Mouse (Mus musculus): ENCODE measurements at regions not wholly inside any gene's neighbourhood (a gene's known extent, or its start where the extent isn't known, plus 50 kb on each side); places are given as distances from the start of the nearest gene placed in this dataset.

DNA sequence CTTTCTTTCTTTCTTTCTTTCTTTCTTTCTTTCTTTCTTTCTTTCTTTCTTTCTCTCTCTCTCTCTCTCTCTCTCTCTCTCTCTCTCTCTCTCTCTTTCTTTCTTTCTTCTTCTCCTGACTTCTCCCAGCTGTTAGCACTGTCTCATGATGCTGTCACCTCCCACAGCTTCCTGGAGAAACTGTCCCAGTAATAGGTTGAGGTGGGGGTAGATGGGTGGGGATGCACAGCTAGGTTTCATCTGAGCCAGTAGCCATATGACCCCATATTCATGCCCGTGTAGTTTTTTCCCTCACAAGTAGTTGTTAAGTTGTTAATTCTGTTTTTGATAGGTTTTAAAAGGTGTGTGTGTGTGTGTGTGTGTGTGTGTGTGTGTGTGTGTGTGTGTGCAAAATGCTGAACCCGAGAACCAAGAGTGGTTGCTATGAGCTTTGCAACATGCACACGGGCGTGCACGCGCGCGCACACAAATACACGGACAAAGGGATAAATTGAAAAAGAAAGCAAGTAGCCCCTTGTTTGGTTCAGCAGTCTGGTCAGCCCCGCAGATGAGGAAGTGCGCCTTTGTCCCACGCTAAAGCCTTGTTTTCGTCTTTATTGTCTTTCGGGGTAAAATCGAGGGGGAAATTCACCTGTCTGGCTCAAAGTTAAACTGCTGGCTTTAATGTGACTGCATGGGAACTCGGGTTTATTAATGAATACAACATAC is 224.4 kb downstream of the Ndfip2 start:
- Histone ChIP-seq H3K9me3 (ENCODE audit: control insufficient read depth, low read length) (no peaks in the 10 kb centered on the region), H3K4me2 (replicated peaks) (peak overlapping the region; percentile 54), H3K27me3 (ENCODE audit: control insufficient read depth, insufficient read depth, low read length) (0 out of 2 replicates have a peak, but pooled peaks cover 4% of the 10 kb centered on the region), H3K4me1 (replicated peaks; ENCODE audit: control insufficient read depth, insufficient read depth, low read length) (peaks cover 19% of the 10 kb centered on the region), H3K4me3 (replicated peaks; ENCODE audit: low read length) (peak overlapping the region; percentile 14), H3K27ac (peak overlapping the region; percentile 88), H3K36me3 (replicated peaks; ENCODE audit: control insufficient read depth, insufficient read depth) (no peaks in the 10 kb centered on the region), H3K9ac (peak overlapping the region; percentile 52)
- DNase-seq (ENCODE audit: low spot score) (peak; percentile 59), ATAC-seq (ENCODE audit: low FRiP score) (peak; percentile 63)
- WGBS, result under 1% methylated on average over 16 of the region's 16 CpGs

DNA sequence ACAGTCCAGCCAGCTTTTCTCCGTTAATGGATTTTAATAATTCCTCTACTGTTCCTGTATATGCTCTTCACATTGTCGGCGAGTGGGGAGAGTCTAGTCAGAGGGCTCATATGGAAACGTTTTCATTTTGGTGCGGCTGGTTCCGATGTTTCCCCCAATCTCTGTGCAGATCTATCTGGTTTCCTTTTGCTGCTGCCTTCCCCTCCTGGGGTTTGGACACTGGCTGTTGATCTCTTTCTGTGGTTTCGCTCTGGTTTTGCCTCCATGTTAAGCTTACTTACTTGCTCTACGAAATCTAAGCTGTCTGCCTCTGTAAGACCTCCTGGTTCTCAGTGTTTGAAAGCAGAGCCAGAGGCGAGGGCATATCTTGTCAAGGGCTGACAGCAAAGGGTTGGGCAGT is 221.7 kb downstream of the Ndfip2 start:
- Histone ChIP-seq H3K4me1 (replicated peaks; ENCODE audit: control insufficient read depth, insufficient read depth, low read length) (peaks cover 19% of the 10 kb centered on the region), H3K4me3 (replicated peaks; ENCODE audit: low read length) (no peak overlapping the region), H3K4me2 (replicated peaks) (no peak overlapping the region; the same call in 1 of the 2 replicates), H3K27ac (no peak overlapping the region), H3K9ac (no peak overlapping the region), H3K9me3 (ENCODE audit: control insufficient read depth, low read length) (no peaks in the 10 kb centered on the region), H3K27me3 (ENCODE audit: control insufficient read depth, insufficient read depth, low read length) (0 out of 2 replicates have a peak, but pooled peaks cover 4% of the 10 kb centered on the region), H3K36me3 (replicated peaks; ENCODE audit: control insufficient read depth, insufficient read depth) (no peaks in the 10 kb centered on the region)
- 58% methylated on average over 9 of the region's 9 CpGs for WGBS
- no peak for ATAC-seq (ENCODE audit: low FRiP score)
- DNase-seq (ENCODE audit: low spot score), result no peak

DNA sequence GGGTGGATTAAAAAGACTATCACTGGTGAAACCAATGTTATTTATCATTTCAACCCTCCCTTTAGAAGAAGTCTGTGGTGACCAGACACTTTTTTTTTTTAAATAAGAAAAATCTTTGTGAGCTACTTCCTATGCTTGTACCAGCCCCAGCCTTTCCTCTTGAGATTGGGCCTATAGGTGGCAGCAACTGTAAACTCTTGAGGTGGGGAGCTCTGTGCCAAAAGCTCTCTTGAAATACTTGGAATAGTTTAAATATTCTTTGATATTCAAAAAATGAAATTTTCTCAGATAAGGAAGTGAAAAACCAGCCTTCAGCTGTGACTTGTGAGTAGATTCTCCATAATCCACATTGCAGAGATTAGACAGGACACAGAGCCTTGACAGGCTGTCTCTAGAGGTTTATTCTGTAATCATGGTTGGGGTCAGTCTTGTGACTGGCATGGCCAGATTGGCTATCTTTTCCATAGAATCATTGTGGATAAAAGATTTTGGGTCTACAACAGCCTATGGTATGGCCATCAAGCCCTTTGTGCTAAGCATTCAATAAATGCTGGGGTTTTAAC is 216.7 kb downstream of the Ndfip2 start:
- peak; percentile 65 for DNase-seq (ENCODE audit: low spot score)
- no peak overlapping the region for H3K9ac ChIP-seq
- H3K4me3 ChIP-seq (replicated peaks; ENCODE audit: low read length), result no peak overlapping the region
- no peaks in the 10 kb centered on the region for H3K9me3 ChIP-seq (ENCODE audit: control insufficient read depth, low read length)
- H3K36me3 ChIP-seq (replicated peaks; ENCODE audit: control insufficient read depth, insufficient read depth), result no peaks in the 10 kb centered on the region
- no peak; the same call in 1 of the 2 replicates for ATAC-seq (ENCODE audit: low FRiP score)
- H3K27me3 ChIP-seq (ENCODE audit: control insufficient read depth, insufficient read depth, low read length), result no peaks in the 10 kb centered on the region
- H3K4me1 ChIP-seq (replicated peaks; ENCODE audit: control insufficient read depth, insufficient read depth, low read length), result no peaks in the 10 kb centered on the region
- no peak overlapping the region for H3K4me2 ChIP-seq (replicated peaks)
- no peak overlapping the region for H3K27ac ChIP-seq

DNA sequence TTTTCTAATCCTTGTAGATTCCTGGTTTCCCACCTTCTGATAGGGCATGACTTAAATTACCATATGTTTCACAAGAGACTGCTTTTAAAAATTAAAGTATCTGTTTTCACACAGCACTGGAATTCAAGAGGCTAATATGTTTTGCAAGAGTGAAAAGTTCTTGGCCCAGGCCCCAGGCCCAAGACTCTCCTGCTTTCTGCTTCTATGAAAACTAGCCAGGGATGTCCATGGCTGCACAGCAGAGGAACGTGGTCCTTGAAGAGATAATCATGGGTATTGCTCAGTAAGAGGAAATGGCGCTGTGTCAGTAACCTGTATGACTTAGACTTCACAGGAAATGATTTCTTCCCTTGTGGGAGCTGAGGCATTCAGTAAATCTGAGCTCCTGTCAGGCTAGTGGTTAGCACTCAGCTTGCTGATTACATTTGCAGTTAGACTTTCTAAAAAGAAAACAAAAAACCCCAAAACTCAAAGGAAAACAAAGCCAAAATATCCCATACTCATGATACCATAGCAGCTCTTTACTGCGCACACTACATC is 190.6 kb downstream of the Ndfip2 start:
- Histone ChIP-seq H3K27me3 (ENCODE audit: control insufficient read depth, insufficient read depth, low read length) (no peaks in the 10 kb centered on the region), H3K36me3 (replicated peaks; ENCODE audit: control insufficient read depth, insufficient read depth) (no peaks in the 10 kb centered on the region), H3K4me1 (replicated peaks; ENCODE audit: control insufficient read depth, insufficient read depth, low read length) (no peaks in the 10 kb centered on the region), H3K4me3 (replicated peaks; ENCODE audit: low read length) (no peak overlapping the region), H3K4me2 (replicated peaks) (no peak overlapping the region), H3K9me3 (ENCODE audit: control insufficient read depth, low read length) (no peaks in the 10 kb centered on the region), H3K9ac (no peak overlapping the region), H3K27ac (no peak overlapping the region)
- no peak for ATAC-seq (ENCODE audit: low FRiP score)
- no peak for DNase-seq (ENCODE audit: low spot score)
- WGBS, result 86% methylated on average over 3 of the region's 3 CpGs

DNA sequence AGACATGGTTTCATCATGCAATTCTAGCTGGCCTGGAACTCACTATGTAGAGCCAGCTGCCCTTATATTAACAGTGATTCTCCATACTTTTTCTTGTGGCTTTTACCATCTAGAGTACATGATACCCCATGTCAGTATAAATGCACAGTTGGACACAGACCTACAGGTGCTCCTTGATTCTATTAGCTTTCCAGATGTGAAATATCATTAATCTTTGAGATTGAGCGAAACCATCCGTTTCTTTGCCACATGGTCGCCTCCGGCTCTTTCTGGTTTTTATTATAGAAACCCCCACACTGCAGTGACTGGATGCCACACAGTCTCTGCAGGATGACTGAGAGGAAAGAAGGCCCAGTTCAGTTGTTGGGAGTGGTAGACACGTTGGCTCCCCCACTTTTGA is 188.7 kb downstream of the Ndfip2 start:
- H3K36me3 ChIP-seq (replicated peaks; ENCODE audit: control insufficient read depth, insufficient read depth), result no peaks in the 10 kb centered on the region
- H3K4me3 ChIP-seq (replicated peaks; ENCODE audit: low read length), result no peak overlapping the region
- no peak for ATAC-seq (ENCODE audit: low FRiP score)
- H3K4me2 ChIP-seq (replicated peaks), result no peak overlapping the region
- DNase-seq (ENCODE audit: low spot score), result no peak
- no peaks in the 10 kb centered on the region for H3K4me1 ChIP-seq (replicated peaks; ENCODE audit: control insufficient read depth, insufficient read depth, low read length)
- H3K27me3 ChIP-seq (ENCODE audit: control insufficient read depth, insufficient read depth, low read length), result no peaks in the 10 kb centered on the region
- H3K9ac ChIP-seq, result no peak overlapping the region
- no peak overlapping the region for H3K27ac ChIP-seq
- WGBS, result 82% methylated on average over 5 of the region's 5 CpGs
- no peaks in the 10 kb centered on the region for H3K9me3 ChIP-seq (ENCODE audit: control insufficient read depth, low read length)

DNA sequence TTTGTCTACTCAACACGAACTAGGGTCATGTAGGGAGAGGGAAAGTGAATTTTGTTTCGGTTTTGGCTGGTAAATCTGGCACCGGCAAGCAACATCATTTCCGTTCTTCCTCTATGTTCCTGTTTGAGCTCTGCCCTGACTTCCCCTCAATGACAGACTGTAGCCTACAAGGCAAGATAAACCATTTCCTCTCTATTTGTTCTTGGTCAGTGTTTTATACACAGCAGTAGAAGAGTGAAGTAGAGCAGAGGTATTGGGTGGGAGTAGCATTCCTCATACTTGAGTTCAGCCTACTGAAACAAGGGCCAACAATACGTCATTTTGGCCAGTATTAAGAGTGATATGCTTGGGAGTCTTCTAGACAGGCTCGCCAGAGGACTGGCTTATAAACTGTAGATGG is 177.0 kb downstream of the Ndfip2 start:
- no peaks in the 10 kb centered on the region for H3K27me3 ChIP-seq (ENCODE audit: control insufficient read depth, insufficient read depth, low read length)
- no peaks in the 10 kb centered on the region for H3K4me1 ChIP-seq (replicated peaks; ENCODE audit: control insufficient read depth, insufficient read depth, low read length)
- H3K4me3 ChIP-seq (replicated peaks; ENCODE audit: low read length), result no peak overlapping the region
- no peaks in the 10 kb centered on the region for H3K9me3 ChIP-seq (ENCODE audit: control insufficient read depth, low read length)
- no peak for DNase-seq (ENCODE audit: low spot score)
- no peak overlapping the region for H3K4me2 ChIP-seq (replicated peaks)
- H3K9ac ChIP-seq, result no peak overlapping the region
- 88% methylated on average over 6 of the region's 6 CpGs for WGBS
- ATAC-seq (ENCODE audit: low FRiP score), result no peak
- H3K27ac ChIP-seq, result no peak overlapping the region
- H3K36me3 ChIP-seq (replicated peaks; ENCODE audit: control insufficient read depth, insufficient read depth), result no peaks in the 10 kb centered on the region

DNA sequence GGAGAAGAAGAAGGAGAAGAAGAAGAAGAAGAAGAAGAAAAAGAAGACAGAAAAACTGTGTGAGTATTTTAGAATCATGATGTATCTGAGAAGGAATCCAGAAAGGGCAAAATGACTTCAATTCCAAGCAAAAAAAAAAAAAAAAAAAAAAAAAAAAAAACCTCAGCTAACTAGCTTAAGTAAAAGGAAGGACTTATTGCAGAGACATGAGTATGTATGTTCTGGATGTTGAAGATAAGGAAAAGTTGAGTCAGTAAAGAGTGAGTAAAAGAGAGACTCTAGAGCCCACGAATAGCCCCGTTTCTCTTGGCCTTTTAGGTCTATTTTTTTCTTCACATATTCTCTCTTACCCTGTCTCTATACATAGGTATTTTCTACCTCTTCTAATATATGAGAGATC is 175.1 kb downstream of the Ndfip2 start:
- Histone ChIP-seq H3K4me2 (replicated peaks) (no peak overlapping the region), H3K9ac (no peak overlapping the region), H3K36me3 (replicated peaks; ENCODE audit: control insufficient read depth, insufficient read depth) (no peaks in the 10 kb centered on the region), H3K9me3 (ENCODE audit: control insufficient read depth, low read length) (no peaks in the 10 kb centered on the region), H3K27me3 (ENCODE audit: control insufficient read depth, insufficient read depth, low read length) (no peaks in the 10 kb centered on the region), H3K4me1 (replicated peaks; ENCODE audit: control insufficient read depth, insufficient read depth, low read length) (no peaks in the 10 kb centered on the region), H3K4me3 (replicated peaks; ENCODE audit: low read length) (no peak overlapping the region), H3K27ac (no peak overlapping the region)
- no peak for ATAC-seq (ENCODE audit: low FRiP score)
- WGBS, result 94% methylated on average over 2 of the region's 2 CpGs
- DNase-seq (ENCODE audit: low spot score), result no peak

DNA sequence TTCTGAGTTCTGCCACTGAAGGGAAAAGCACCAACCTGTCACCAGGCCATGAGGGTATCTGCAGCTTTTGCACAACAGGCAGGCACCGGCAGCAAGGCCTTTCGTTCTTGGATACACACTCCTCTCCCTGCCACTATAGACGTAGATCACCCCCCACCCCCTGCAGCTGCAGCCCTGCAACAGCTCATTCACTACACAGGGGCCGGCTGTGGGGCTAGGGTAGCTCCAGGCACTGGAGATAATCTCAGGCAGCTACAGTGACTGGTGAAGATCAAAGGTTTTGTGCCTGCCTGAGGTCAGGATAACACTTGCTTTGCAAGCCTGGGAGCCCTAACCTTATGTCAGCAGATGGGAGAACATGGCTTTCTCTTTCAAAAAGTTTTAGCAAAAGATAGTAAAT is 174.3 kb downstream of the Ndfip2 start:
- peaks cover 5% of the 10 kb centered on the region for H3K4me1 ChIP-seq (replicated peaks; ENCODE audit: control insufficient read depth, insufficient read depth, low read length)
- H3K9ac ChIP-seq, result no peak overlapping the region
- no peaks in the 10 kb centered on the region for H3K36me3 ChIP-seq (replicated peaks; ENCODE audit: control insufficient read depth, insufficient read depth)
- ATAC-seq (ENCODE audit: low FRiP score), result no peak
- no peaks in the 10 kb centered on the region for H3K27me3 ChIP-seq (ENCODE audit: control insufficient read depth, insufficient read depth, low read length)
- H3K27ac ChIP-seq, result no peak overlapping the region
- no peaks in the 10 kb centered on the region for H3K9me3 ChIP-seq (ENCODE audit: control insufficient read depth, low read length)
- H3K4me3 ChIP-seq (replicated peaks; ENCODE audit: low read length), result no peak overlapping the region
- no peak for DNase-seq (ENCODE audit: low spot score)
- 3% methylated on average over 4 of the region's 4 CpGs for WGBS
- H3K4me2 ChIP-seq (replicated peaks), result no peak overlapping the region

DNA sequence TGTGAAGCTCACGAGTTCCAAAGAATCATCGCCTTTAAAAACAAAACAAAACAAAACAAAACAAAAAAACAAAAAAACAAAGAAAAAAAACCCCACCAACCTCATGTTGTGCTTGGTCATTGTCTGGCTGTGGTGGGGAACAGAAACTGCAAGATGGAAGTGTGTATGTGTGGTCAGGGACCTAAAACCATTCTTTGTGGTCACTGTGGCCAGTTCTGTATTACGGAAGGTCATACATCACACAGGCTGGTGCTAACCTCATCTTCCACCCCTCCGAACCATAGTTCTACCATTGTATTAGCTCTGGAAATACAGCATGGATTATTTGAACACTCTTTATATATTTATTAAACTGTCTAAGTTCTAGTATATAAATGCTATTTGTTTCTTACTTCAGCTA is 173.2 kb downstream of the Ndfip2 start:
- DNase-seq (ENCODE audit: low spot score), result no peak
- no peaks in the 10 kb centered on the region for H3K36me3 ChIP-seq (replicated peaks; ENCODE audit: control insufficient read depth, insufficient read depth)
- no peak overlapping the region for H3K27ac ChIP-seq
- no peak for ATAC-seq (ENCODE audit: low FRiP score)
- H3K4me1 ChIP-seq (replicated peaks; ENCODE audit: control insufficient read depth, insufficient read depth, low read length), result peaks cover 9% of the 10 kb centered on the region
- H3K4me2 ChIP-seq (replicated peaks), result no peak overlapping the region
- no peak overlapping the region for H3K4me3 ChIP-seq (replicated peaks; ENCODE audit: low read length)
- 90% methylated on average over 4 of the region's 4 CpGs for WGBS
- H3K9me3 ChIP-seq (ENCODE audit: control insufficient read depth, low read length), result no peaks in the 10 kb centered on the region
- no peaks in the 10 kb centered on the region for H3K27me3 ChIP-seq (ENCODE audit: control insufficient read depth, insufficient read depth, low read length)
- H3K9ac ChIP-seq, result no peak overlapping the region

Data from hindbrain, embryonic 14.5 days (tissue).